Mouse (Mus musculus) MEL (cell line): ENCODE results near the gene Adamtsl3. TPM values are rescaled to one million over a fixed set of nuclear protein-coding genes. Genes with fewer than 3 reads are reported as not detected.

Experiments used
- DNase-seq: peaks from one replicate; pipeline ENCODE4 v3.0.0; 2011; ENCODE audit warnings: low read depth, low spot score
- H3K27ac ChIP-seq: 2 replicates; pipeline ENCODE4 v1.5.1; 2012; ENCODE audit warnings: low read depth, mild to moderate bottlenecking, control low read depth, low read length, moderate library complexity; ENCODE audit not compliant: control insufficient read depth
- H3K27me3 ChIP-seq, 2 experiments: fragments of 150-350 bp in 1 of 2; sonication (generic) in 1 of 2; 2 replicates each; pipeline ENCODE4 v1.6.1; 2012; ENCODE audit warnings: low read length in 2 of 2, mild to moderate bottlenecking in 2 of 2, improper control_type of control experiment in 1 of 2, moderate library complexity in 1 of 2; ENCODE audit not compliant: insufficient read depth in 2 of 2, control insufficient read depth in 1 of 2
- H3K36me3 ChIP-seq, 2 experiments: 2 replicates each; pipeline ENCODE4 v1.6.1; 2012 to 2014; ENCODE audit warnings: low read length in 2 of 2, improper control_type of control experiment in 1 of 2, inconsistent platforms in 1 of 2, mild to moderate bottlenecking in 1 of 2; ENCODE audit not compliant: insufficient read depth in 2 of 2, control insufficient read depth in 1 of 2
- H3K4me1 ChIP-seq, 2 experiments: fragments of 150-350 bp in 1 of 2; sonication (generic) in 1 of 2; 2 replicates each; pipeline ENCODE4 v1.6.1; 2012; ENCODE audit warnings: low read length in 2 of 2, improper control_type of control experiment in 1 of 2, mild to moderate bottlenecking in 1 of 2; ENCODE audit not compliant: insufficient read depth in 2 of 2, control insufficient read depth in 1 of 2
- H3K4me3 ChIP-seq, 2 experiments: fragments of 150-350 bp in 1 of 2; sonication (generic) in 1 of 2; 2 replicates each; pipeline ENCODE4 v1.5.1; 2012; ENCODE audit warnings: low read depth in 2 of 2, low read length in 2 of 2, mild to moderate bottlenecking in 2 of 2, moderate library complexity in 2 of 2, control low read depth in 1 of 2, improper control_type of control experiment in 1 of 2; ENCODE audit not compliant: control insufficient read depth in 1 of 2, insufficient read depth in 1 of 2
- H3K79me2 ChIP-seq: 2 replicates; pipeline ENCODE4 v1.6.1; 2012; ENCODE audit warnings: mild to moderate bottlenecking, low read length, moderate library complexity; ENCODE audit not compliant: control insufficient read depth, poor library complexity, insufficient read depth
- H3K9ac ChIP-seq: 2 replicates; pipeline ENCODE4 v1.6.1; 2012; ENCODE audit warnings: low read depth, mild to moderate bottlenecking, control low read depth, low read length, moderate library complexity; ENCODE audit not compliant: control insufficient read depth, poor library complexity, severe bottlenecking
- H3K9me3 ChIP-seq: fragments of 150-350 bp; sonication (generic); replicated peaks from 2 replicates; pipeline ENCODE4 v1.6.1; 2012; ENCODE audit warnings: mild to moderate bottlenecking, low read length, improper control_type of control experiment, moderate library complexity; ENCODE audit not compliant: insufficient read depth
- BHLHE40 ChIP-seq: IDR thresholded peaks from 2 replicates; pipeline ENCODE4 v1.6.1; 2012; ENCODE audit warnings: low read depth, mild to moderate bottlenecking, inconsistent platforms, low read length, improper control_type of control experiment, borderline replicate concordance
- CTCF ChIP-seq, 3 experiments: IDR thresholded peaks in 2 of 3; conservative IDR thresholded peaks in 1 of 3; 2 replicates each; pipeline ENCODE4 v1.5.1; 2011 to 2012; ENCODE audit warnings: low read length in 3 of 3, low read depth in 2 of 3, mild to moderate bottlenecking in 2 of 3, improper control_type of control experiment in 1 of 3, inconsistent platforms in 1 of 3, mixed read lengths in 1 of 3, moderate library complexity in 1 of 3; ENCODE audit not compliant: control insufficient read depth in 1 of 3, insufficient read depth in 1 of 3, poor library complexity in 1 of 3, severe bottlenecking in 1 of 3
- E2F4 ChIP-seq: IDR thresholded peaks from 2 replicates; pipeline ENCODE4 v1.6.1; 2011; ENCODE audit warnings: low read depth, low read length, improper control_type of control experiment, borderline replicate concordance
- ETS1 ChIP-seq: IDR thresholded peaks from 2 replicates; pipeline ENCODE4 v1.6.1; 2012; ENCODE audit warnings: low read depth, mild to moderate bottlenecking, inconsistent platforms, low read length, improper control_type of control experiment, moderate library complexity
- GABPA ChIP-seq: IDR thresholded peaks from 2 replicates; pipeline ENCODE4 v1.6.1; 2012; ENCODE audit warnings: low read depth, mild to moderate bottlenecking, inconsistent platforms, low read length, improper control_type of control experiment, moderate library complexity
- MAFK ChIP-seq: IDR thresholded peaks from 2 replicates; pipeline ENCODE4 v1.6.1; 2011; ENCODE audit warnings: low read depth, mild to moderate bottlenecking, low read length, improper control_type of control experiment, borderline replicate concordance
- MAZ ChIP-seq: IDR thresholded peaks from 2 replicates; pipeline ENCODE4 v1.6.1; 2012; ENCODE audit warnings: low read depth, mild to moderate bottlenecking, inconsistent platforms, low read length, improper control_type of control experiment
- MEF2A ChIP-seq: IDR thresholded peaks from 2 replicates; pipeline ENCODE4 v1.6.1; 2014; ENCODE audit warnings: low read depth, mild to moderate bottlenecking, inconsistent platforms, low read length, improper control_type of control experiment; ENCODE audit not compliant: poor library complexity, insufficient replicate concordance, severe bottlenecking; ENCODE audit errors: extremely low read depth
- NELFE ChIP-seq: IDR thresholded peaks from 2 replicates; pipeline ENCODE4 v1.6.1; 2011; ENCODE audit warnings: low read depth, low read length, improper control_type of control experiment
- POLR2AphosphoS5 ChIP-seq: IDR thresholded peaks from 2 replicates; pipeline ENCODE4 v1.6.1; 2012; ENCODE audit warnings: low read depth, borderline replicate concordance, mild to moderate bottlenecking, inconsistent platforms, low read length, moderate library complexity, mixed read lengths
- RCOR1 ChIP-seq: IDR thresholded peaks from 2 replicates; pipeline ENCODE4 v1.6.1; 2012; ENCODE audit warnings: low read depth, mild to moderate bottlenecking, inconsistent platforms, low read length, improper control_type of control experiment
- SIN3A ChIP-seq: IDR thresholded peaks from 2 replicates; pipeline ENCODE4 v1.6.1; 2012; ENCODE audit warnings: low read length, improper control_type of control experiment, inconsistent platforms
- TCF12 ChIP-seq: IDR thresholded peaks from 2 replicates; pipeline ENCODE4 v1.6.1; 2014; ENCODE audit warnings: low read depth, mild to moderate bottlenecking, inconsistent platforms, low read length, improper control_type of control experiment, moderate library complexity
- USF2 ChIP-seq, 2 experiments: IDR thresholded peaks; 2 replicates each; pipeline ENCODE4 v1.6.1; 2011 to 2012; ENCODE audit warnings: improper control_type of control experiment in 2 of 2, low read length in 2 of 2, borderline replicate concordance in 1 of 2, inconsistent platforms in 1 of 2, low read depth in 1 of 2, mild to moderate bottlenecking in 1 of 2; ENCODE audit not compliant: insufficient read depth in 1 of 2
- ZC3H11A ChIP-seq: IDR thresholded peaks from 2 replicates; pipeline ENCODE4 v1.6.1; 2012; ENCODE audit warnings: low read depth, mild to moderate bottlenecking, inconsistent platforms, low read length, improper control_type of control experiment
- ZMIZ1 ChIP-seq: IDR thresholded peaks from 2 replicates; pipeline ENCODE4 v1.6.1; 2012; ENCODE audit warnings: low read depth, mild to moderate bottlenecking, inconsistent platforms, low read length, improper control_type of control experiment, moderate library complexity
- ZNF384 ChIP-seq: IDR thresholded peaks from 2 replicates; pipeline ENCODE4 v1.6.1; 2012; ENCODE audit warnings: low read depth, mild to moderate bottlenecking, inconsistent platforms, low read length, improper control_type of control experiment
- polyA plus RNA-seq, 2 experiments: library from polyadenylated mRNA; stranded (reverse) in 1 of 2; unstranded in 1 of 2; fragments of >175 nt in 1 of 2; fragments of >200 nt in 1 of 2; gene quantifications; 2 replicates each; pipeline versions ENCODE4 v1.2.1 to v1.2.4; 2012; ENCODE audit warnings: low replicate concordance in 2 of 2, low read depth in 1 of 2; ENCODE audit not compliant: insufficient read length in 2 of 2, insufficient read depth in 1 of 2, missing spikeins in 1 of 2
- total RNA-seq: library from RNA; depleted of rRNA; stranded (reverse); fragments of 300-350 nt; gene quantifications from 2 replicates; pipeline ENCODE4 v1.2.3, GENCODE M21; 2012

Adamtsl3 gene
- total and polyA plus RNA-seq, 3 experiments: not detected

- Histone ChIP-seq H3K4me3 (no peak overlapping the region), H3K27me3 (no peaks in the 10 kb centered on the region), H3K79me2 (no peaks in the 10 kb centered on the region), H3K36me3 (no peaks in the 10 kb centered on the region), H3K9ac (no peak overlapping the region), H3K9me3 (no peaks in the 10 kb centered on the region), H3K4me1 (no peaks in the 10 kb centered on the region), H3K27ac (no peak overlapping the region)
- TF ChIP-seq CTCF (IDR thresholded peaks at IDR 0.05 in 2 of 3, conservative IDR thresholded peaks at IDR 0.05 in 1 of 3; ENCODE audit: control insufficient read depth in 1 of 3, insufficient read depth in 1 of 3, low read depth in 2 of 3, low read length in 3 of 3, poor library complexity in 1 of 3, severe bottlenecking in 1 of 3): no peak
- TF ChIP-seq NELFE: no peak
- no peak for TF ChIP-seq TCF12
- TF ChIP-seq SIN3A: no peak
- no peak for TF ChIP-seq MAFK
- no peak for TF ChIP-seq POLR2AphosphoS5
- TF ChIP-seq RCOR1: no peak
- no peak for TF ChIP-seq GABPA
- no peak for TF ChIP-seq USF2 (IDR thresholded peaks at IDR 0.05; ENCODE audit: borderline replicate concordance in 1 of 2, insufficient read depth in 1 of 2, low read depth in 1 of 2, low read length in 2 of 2)
- no peak for TF ChIP-seq MAZ
- TF ChIP-seq MEF2A: no peak
- no peak for DNase-seq
Observed at GRCm38 (mm10) chr7:82371411-82371810, 35.9 kb downstream of the Adamtsl3 start.

DNA sequence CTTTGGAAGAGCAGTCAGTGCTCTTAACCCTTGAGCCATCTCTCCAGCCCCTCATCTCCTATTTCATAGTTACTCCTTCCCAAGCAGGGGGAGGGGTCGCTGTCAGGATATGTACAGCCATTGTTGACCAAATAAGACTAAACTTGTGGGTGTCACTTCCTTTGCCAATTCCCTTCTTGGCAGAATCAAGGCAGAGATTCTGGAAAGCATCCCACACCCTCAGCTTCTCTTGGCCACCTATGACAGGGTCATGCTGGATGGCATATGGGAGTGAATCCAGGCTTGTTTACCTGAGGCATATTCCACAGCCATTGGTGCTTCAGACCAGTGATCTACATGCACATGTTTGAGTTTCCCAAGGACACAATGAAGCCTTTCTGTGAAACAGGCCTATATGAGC lies 42.8 kb downstream of the Adamtsl3 start:
- Histone ChIP-seq H3K36me3 (no peaks in the 10 kb centered on the region), H3K9ac (no peak overlapping the region), H3K27me3 (no peaks in the 10 kb centered on the region), H3K79me2 (no peaks in the 10 kb centered on the region), H3K4me3 (no peak overlapping the region), H3K9me3 (no peaks in the 10 kb centered on the region), H3K4me1 (no peaks in the 10 kb centered on the region), H3K27ac (no peak overlapping the region)
- TF ChIP-seq ZC3H11A: no peak
- no peak for TF ChIP-seq E2F4
- TF ChIP-seq ZMIZ1: no peak
- TF ChIP-seq ZNF384: no peak
- no peak for DNase-seq

DNA sequence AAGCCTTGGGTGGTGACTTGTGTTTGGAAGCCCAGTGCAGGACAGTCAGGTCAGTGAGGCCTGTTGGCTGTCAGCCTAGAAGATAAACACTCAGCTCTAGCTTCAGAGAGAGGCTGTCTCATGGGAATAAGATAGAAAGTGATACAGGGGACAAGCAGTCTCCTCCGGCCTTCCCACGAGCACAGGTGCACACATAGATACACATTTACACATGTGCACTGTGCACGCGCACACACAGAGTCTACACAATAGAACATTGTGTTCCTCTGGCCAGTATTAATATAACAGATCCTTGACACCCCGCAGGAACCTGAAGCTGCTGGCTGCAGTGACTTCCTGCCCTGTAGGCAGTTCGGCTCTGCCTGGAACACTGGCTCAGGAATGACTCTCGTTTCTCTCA lies 44.3 kb downstream of the Adamtsl3 start:
- no peak for DNase-seq
- no peak overlapping the region for H3K4me3 ChIP-seq
- H3K4me1 ChIP-seq: no peaks in the 10 kb centered on the region
- H3K27ac ChIP-seq: no peak overlapping the region
- H3K79me2 ChIP-seq: no peaks in the 10 kb centered on the region
- H3K36me3 ChIP-seq: no peaks in the 10 kb centered on the region
- H3K9me3 ChIP-seq: no peaks in the 10 kb centered on the region
- no peaks in the 10 kb centered on the region for H3K27me3 ChIP-seq
- H3K9ac ChIP-seq: no peak overlapping the region
- no peak for TF ChIP-seq ZC3H11A
- TF ChIP-seq ETS1: no peak
- TF ChIP-seq POLR2AphosphoS5: no peak
- TF ChIP-seq BHLHE40: no peak
